Mouse (Mus musculus) lung, adult 18-20 months (tissue): ENCODE data around the gene Hells.
A peak's percentile ranks its signal among the peaks of the same experiment; 100 is the strongest.

ENCODE experiments used
- DNase-seq, 2 experiments: peaks; one replicate each; pipeline ENCODE4 v3.0.0; 2022; ENCODE audit warnings: mixed read lengths in 2 of 2

Gene Hells

DNA sequence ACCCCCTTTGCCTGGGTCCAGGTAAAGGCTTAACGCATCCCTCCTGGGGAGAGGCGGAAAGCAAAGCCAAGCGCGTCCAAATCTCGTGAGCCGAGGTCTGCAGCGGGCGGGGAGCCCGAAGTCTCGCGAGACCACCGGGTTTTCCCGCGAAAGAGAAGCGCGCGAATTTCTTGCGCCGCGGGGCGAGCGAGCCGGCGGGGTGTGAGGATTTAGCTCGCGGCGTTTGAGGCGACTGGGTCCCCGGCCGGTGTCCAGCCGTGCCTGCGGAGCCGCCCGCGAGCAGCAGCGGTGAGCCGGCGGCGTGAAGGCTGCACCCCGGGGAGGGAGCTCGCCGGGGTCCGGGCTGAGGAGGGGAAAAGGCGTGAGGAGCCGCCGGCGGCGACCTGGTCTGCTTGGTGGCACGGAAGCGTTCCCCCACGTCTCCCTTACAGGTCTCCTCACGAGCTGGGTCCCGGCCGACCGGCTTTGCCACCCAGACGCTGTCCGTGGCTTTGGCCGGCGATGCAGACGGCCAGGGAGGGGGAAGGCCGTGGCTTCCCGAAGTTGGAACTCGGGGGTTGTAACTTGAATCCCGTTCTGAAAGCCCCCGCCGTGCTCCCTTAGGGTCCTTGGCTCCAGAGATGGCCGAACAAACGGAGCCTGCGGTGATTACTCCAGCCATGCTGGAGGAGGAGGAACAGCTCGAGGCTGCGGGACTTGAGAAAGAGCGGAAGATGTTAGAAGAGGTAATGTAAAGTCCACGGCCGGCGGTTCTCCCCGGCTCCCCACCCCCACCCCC, at the start of gene Hells:
Gene Hells, plus strand, starts transcription at position 128 of the 778 bp plus-strand sequence.
- peak; percentile 78 to 84 for DNase-seq

DNA sequence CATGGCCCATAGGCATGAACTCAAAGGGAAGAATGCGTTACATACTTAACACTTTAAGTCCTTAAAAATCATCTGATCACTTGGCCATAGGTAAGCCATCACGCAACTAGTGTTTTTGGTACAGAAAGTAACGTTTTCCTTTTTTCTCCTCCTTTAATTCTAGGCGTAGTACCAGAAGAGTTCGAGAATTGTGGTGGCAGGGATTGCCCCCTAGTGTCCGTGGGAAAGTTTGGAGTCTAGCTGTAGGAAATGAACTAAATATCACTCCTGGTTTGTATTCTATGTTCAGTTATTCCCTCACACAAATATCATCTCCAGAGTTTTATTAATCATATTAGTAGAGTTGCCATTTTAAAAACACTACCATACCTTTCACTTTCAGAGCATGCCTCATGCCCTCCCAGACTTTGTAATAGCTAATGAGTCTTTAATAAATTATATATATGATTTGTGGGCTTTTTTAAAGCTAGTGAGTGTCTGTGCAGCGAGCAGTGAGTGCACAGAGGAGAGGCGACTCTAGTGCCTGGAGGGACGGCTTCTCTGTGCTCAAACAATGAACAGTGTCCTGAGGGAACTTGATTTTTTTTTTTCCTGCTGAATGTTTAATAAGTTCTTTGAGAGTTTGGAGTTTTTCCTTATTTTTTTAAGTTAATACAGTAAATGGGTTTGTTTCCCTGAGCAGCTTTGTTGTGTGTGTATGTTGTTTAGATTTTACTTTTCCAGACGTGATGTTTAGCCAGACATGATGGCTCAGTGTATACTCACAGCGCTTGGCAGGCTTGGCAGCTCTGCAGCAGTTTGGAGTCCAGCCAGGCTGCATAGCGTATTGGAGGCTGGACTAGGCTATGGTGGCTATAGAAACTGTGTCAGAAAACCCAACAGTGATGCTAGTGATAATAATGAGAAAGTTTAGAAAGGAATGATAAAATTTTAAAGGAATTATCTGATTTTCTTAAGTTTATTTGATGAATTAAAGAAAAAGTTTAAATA, 29.3 kb upstream of the Hells start:
- no peak for DNase-seq

DNA sequence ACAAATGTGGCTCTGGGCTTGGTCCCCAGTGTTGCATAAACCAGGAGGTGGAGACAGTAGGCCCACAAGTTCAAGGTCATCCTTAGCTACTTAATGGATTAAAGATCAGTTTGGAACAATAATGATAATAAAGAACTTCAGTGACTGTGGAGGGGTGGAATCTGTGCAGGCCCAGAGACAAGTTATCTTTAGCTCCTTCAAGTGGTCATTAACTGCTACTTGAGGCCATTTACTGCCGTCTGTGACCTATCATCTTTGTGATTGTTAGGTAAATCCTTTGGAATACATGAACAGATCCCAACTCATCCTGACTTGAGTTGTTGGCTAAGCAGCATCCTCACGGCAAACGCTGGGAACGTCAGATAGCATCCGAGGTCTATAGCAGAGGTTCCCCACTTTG, 28.2 kb upstream of the Hells start:
- no peak for DNase-seq

DNA sequence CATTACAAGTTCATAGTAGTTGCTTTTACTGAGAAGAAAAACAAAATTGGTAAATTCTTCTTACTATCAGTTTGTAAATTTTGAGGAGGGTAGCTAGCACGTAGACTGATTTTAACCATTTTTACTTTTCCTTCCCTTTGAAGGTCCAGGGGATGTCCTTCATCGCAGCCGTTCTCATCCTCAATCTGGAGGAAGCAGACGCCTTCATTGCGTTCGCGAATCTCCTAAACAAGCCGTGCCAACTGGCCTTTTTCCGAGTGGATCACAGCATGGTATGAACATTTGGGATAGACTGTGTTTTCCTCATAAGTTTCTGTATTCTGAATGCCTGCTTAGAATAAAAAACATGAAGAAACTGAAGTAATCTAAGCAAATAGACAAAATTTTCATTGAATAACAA, 16.9 kb upstream of the Hells start:
- DNase-seq = no peak

DNA sequence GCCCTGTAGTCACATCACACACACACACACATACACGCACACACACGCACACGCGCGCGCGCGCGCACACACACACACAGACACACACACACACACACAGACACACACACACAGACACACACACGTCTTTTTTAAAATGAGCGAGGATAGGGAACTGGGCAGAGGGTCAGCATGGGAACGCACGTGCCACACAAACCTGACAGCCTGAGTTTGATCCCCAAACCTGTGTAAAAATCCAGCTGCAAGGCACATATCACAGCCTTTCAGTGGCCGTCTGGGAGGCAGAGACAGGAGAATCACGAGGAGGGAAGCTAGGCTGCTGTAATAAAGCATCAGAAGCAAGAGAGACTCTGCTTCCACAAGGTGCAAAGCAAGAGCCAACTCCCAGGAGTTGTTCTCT, 15.8 kb upstream of the Hells start:
- DNase-seq = no peak

DNA sequence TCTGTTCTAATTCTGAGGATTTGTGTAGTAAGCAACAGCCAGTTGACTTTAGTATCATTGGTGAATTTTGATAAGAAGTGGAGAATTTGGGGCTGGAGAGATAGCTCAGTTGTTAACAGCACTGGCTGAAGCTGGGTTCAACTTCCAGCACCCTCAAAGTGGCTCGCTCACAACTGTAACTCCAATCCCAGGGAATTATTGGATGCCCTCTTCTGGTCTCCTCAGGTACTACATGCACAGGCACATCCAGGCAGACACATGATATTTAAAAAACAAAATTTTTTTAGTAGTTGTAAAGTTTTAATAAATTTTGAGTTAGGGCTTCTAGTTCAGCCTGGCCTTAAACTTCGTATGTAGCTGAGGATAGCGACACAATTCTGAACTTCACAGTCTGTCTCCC, 15.0 kb upstream of the Hells start:
- peak in 1 of 2 experiments; percentile 38 for DNase-seq

DNA sequence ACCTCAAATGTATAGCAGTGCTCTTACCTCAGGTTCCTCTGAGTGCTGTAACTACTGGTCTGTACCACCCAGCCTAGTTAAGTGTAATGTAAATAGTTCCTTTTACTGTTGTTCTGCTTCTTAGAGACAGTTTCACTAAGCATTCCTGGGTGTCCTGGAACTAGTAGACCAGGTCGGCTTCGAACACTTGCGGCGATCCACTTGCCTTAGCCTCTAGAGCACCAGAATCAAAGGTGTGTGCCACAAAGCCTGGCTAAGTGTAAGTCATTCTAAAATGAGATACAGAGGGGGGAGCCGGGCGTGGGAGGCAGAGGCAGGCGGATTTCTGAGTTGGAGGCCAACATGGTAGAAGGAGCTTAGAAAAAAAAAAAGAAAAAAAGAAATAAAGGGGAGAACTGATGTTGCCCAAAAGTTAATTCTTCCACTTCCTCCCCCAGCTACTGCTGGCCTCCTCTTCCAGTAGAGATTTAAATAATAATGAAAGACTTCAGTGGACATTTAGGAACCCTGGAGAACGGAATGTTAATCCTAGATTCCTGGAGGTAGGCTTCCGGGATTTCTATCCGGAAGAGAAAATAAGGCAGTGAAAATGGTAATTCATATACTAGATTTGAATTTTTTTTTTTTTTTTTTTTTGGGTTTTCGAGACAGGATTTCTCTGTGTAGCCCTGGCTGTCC, 2.1 kb upstream of the Hells start:
- no peak for DNase-seq

DNA sequence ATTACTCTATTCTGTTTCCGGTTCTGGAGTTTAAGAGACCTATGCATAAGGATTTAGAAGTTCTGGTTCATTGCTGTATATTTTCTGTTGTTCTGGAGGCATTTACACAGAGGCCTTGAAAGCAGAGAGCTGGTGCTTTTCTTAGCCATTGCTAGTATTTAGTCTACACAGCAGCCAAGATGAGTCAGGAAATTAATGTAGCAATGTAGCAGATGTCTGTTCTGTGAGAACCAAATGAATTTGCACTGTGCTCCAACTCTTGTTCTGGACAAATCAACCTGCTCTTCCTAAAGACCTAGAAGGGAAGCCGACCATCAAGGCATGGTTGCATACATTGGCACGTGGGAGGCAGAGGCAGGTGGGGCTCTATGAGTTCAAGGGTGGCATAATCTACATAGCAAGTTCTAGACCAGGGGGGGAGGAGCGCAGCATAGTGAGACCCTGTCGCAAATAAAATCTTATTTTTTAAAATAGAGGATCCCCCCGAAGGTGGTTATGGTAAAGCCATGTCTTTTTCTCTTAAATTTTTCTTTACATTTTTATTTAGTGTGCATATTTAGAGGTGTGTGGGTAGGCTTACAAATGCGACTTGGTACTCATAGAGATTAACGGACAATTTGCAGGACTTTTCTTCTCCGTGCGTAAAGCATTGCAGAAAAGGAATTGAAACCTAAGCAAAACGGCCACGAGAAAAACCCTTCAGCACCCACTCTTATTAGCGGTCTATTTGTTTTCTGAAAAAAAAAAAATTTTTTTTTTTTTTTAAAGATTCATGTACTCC, 1.1 kb upstream of the Hells start:
- DNase-seq = no peak

DNA sequence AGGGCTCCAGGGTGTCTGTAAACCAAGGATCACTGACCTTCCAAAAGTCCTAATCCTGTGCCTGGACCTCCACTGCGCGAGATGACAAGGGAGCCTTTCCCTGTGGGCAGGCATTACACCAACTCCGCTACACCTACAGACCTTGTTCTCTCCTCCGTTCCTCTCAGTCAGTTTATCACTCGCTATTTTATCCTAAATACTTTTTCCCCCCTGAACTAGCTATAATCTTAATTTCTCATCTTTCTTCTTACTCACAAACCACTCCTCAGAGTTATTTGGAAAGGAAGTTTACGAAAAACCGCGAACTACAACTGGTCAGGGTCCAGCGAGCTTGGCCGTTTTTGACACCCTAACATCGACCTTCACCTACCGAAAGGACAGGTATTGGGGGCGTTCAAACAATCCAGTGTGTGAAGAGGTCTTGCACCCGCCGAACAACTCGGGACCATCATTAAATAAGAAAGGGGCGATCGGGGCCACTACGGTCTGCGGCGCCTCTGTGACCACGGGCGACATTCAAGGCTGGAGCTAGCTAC, 395 bp upstream of the Hells start:
- no peak for DNase-seq

DNA sequence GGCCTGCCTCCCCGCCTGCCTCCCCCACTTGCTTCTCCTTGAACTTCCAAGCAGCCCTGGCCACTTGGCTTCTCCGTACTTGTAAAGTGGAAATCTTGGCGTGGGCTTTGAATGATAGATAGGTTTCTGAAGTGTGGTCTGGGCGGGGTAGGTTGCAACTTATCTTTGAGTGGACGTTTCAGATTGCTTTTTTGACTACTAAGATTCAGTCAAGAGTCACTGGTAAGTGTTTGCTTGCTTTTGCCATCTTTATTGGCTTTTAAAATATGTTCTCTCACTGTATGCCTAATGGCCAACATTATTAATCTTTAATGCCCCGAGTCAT, 813 bp downstream of the Hells start:
- peak in 1 of 2 experiments; percentile 8 for DNase-seq

DNA sequence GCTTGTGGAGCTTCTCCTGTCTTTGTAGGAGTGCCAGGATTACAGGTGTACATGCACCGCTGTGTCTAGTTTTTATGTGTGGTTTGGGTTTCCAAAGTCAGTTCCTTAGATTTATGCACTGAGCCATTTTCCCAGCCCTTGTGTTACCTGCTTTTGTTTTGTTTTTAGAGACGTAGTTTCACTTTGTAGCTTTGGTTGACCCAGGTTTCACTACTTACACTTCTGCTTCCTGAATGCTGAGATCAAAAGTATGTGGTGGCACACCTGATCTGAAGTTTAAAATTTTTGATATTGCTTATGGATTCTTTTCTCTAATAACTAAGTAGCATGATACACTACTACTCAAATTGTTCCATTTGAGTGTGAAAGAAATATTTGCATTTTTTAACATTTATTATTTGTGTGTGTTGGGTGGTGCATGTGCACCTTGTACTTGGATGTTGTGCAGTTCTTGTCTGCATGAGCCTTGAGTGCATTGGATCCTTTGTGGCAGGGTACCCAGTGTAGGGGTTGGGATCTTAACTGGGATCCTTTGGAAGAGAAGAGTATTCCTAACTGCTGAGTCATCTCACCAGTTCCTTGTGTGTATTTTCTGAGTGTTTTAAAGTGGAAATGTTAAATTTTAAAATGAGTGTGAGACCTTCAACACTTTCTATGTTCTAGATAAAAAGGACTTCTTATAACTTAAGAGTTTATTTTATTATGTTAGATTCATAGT, 14.0 kb downstream of the Hells start:
- DNase-seq = no peak

DNA sequence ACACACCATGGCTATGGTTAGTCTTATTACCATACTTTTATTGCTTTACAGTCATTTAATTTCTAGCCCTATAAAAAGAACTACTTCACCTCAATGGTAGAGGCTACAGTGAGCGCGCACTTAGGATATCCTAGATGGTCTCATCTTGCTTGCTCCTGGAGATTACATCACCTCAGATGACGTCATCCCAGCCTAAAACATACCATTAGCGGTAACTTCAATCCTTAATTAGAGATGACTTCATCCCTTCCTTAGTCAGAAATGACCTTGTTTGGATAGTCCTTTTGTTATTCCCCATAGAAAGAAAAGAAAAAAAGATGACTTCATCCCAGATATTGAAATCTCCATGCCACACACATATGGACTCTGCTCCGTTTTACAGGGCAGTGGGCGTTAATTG, 40.0 kb downstream of the Hells start:
- no peak for DNase-seq

DNA sequence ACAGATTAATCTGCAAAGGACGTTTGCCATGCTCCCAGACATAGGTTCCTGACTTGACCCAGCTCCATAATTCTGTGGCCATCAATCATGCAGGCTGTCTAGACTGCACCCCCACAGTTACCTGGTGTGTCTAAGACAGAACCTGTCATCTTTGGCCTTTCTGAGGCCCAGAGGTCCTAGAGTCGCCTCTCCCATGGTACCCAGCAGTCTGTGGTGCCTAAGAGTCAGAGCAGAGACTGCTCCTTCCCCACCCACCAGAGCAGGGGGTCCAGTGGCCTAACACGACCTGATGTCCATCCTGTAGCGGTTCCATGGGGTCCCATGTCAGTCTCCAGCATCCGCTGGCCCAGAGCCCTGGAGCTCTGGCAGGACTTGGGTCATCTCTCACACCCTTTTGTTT, 41.9 kb downstream of the Hells start:
- no peak for DNase-seq

DNA sequence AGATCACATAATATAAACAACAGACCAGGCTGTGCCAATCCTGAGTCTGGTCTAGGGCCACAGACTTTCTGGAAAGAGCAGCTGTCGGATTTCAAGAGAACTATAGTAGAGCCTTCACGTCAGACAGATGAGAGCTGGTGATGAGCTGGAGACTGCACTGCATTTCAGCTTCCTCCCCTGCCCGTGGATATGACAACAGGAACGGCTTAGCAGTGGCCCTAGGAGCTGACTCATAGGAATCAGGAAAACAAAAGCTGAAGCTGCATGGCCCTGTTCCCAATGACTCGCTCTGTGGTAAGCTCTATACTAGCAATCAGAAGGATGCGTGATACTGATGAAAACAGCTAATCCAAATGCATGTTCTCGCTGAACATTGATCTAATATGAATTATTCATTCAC, 43.0 kb downstream of the Hells start:
- no peak for DNase-seq

DNA sequence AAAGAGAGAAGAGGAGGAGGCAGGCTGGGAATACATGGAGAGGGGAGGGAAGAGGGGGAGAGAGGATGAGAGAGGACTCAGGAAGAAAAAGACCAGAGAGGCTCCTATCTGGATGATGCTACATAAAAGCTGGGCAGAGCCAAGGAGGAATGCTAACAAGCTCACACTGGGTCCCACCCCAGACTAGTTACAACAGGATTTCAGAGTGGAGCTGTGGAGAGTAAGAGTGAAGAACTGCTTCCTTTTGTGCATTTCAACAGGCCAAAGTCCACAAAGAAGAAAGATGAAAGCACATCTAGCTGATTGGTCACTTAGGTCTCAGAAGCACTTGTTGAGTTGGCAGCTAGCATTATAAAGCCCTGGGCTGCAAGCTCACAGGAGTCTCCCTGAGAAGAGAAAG, 45.6 kb downstream of the Hells start:
- no peak for DNase-seq

DNA sequence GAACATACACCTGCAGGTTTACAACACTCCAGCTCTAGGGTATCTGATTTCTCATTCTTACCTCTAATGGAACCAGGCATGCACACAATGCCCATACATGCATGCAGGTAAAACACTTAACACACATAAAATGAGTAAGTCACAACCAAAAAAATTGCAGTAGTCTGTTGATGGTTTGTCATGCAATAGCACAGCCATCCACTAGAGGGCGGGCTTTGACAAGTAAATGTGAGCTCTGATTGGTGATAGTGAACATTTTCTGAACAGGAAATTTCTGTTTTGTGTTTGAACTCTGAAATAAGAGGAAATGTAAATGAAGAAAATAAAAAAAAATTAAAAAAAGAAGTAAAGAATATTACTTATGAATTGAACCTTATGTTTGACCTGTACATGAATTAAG, 51.3 kb downstream of the Hells start:
- peak; percentile 10 to 34 for DNase-seq

DNA sequence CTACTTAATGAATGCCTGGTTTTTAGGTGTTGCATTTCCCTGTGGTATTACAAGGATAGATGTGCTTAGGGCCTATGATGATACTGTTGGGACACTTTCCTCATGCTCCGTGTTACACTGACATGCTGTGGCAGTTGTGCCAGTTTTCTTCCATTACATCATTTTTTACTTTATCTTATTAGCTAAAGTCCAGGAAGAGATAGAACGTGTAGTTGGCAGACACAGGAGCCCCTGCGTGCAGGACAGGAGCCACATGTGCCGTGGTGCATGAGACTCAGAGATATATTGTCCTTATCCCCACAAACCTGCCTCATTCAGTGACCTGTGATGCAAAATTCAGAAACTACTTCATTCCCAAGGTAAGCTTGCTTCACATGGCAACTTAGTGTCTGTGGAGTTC, 67.5 kb downstream of the Hells start:
- DNase-seq = no peak

DNA sequence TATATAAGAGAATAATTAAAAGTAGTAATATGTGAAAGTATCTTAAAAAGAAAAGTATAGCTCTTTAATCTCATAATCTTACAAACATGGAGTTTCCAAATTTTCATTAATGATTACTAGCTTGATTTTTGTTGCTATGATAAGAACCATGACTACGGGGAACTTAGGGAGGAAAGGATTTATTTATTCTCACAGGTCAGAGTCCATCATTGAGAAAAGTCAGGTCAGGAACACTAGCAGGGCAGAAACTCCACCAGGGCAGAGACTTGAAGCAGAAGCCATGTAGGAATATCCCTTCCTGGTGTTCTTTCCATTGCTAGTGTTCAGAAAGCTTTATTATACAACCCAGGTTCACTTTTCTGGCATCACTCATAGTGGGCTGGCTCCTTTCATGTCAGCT, 68.0 kb downstream of the Hells start:
- no peak for DNase-seq

DNA sequence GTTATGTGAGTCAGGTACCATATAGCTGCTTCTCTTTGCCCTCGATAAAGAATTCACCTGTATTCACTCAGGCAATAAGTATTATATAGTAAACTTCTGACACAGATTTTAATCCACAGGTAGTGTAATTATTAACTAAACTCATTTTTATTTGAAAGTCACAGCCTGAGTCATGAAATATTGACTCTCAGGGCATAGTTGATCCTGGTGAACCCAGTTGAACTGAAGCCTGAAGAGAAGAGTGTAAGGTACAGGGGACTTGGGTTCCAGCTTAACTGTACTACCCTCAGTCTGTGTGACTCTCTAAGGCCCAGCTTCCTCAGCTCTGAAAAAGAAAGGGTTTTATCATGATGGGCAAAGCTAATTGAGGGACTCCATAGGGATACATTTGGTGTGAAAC, 74.4 kb downstream of the Hells start:
- no peak for DNase-seq

DNA sequence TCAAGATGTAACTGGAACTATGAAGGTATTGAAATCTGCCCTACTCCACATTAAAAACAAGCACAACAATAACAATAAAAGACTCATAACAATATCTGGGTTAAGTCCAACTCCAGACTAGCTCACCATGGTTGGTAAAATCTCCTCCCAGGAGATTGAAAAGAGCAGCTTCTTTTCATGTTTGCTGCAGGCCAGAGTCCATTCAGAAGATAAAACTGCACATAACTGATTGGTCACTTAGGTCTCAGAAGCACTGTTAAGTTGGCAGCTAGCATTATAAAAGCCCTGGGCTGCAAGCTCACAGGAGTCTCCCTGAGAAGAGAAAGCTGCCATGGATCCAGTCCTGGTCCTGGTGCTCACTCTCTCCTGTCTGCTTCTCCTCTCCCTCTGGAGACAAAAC, 76.0 kb downstream of the Hells start, which contains the start of gene Cyp2c55:
Gene Cyp2c55, plus strand, starts transcription at position 305 of the 400 bp plus-strand sequence.
- no peak for DNase-seq
